Mouse (Mus musculus): Measurements from ENCODE around the gene Reg1.

- TF ChIP-seq POLR2A (IDR thresholded peaks at IDR 0.05; ENCODE audit: low read depth, low read length) = no peak
- TF ChIP-seq CTCF (conservative IDR thresholded peaks at IDR 0.05; ENCODE audit: insufficient read depth, insufficient read length, low read depth, low read length) = no peak
Observed at GRCm38 (mm10) chr6:78463266-78463665, 40.8 kb downstream of the Reg1 start.

All from kidney, adult 2 months (tissue).